Comparison of ENCODE assay signal across 8 mouse cellular contexts in genomic region chr14:103131991-103132390, GRCm38 (mm10). TPM values are rescaled to one million over a fixed set of nuclear protein-coding genes. Genes with fewer than 3 reads are reported as not detected.
A peak's percentile ranks its signal among the peaks of the same experiment; 100 is the strongest.
DNase-seq lines count a peak whose midpoint lies in the region; ATAC-seq and TF ChIP-seq lines count a peak whose summit lies in the region.

No protein-coding gene starts in this region.

- H3K4me2 ChIP-seq in hindbrain, embryonic 13.5 days, result no peak overlapping the region
- no peak overlapping the region for H3K4me2 ChIP-seq in CH12.LX (ENCODE audit: insufficient read depth, low read depth, poor library complexity, severe bottlenecking)
- H3K4me2 ChIP-seq in liver, postnatal 0 days (ENCODE audit: low read depth, low read length), result no peak overlapping the region

- H3K27ac ChIP-seq in hindbrain, embryonic 10.5 days, result no peak overlapping the region
- no peak overlapping the region for H3K27ac ChIP-seq in hindbrain, embryonic 13.5 days
- no peak overlapping the region for H3K27ac ChIP-seq in CH12.LX (ENCODE audit: insufficient read depth, low read depth)
- no peak overlapping the region for H3K27ac ChIP-seq in liver, postnatal 0 days (ENCODE audit: low read depth)

- H3K9me3 ChIP-seq in hindbrain, embryonic 10.5 days, result no peaks in the 10 kb centered on the region
- no peaks in the 10 kb centered on the region for H3K9me3 ChIP-seq in hindbrain, embryonic 13.5 days
- peaks cover 6% of the 10 kb centered on the region for H3K9me3 ChIP-seq in CH12.LX (replicated peaks; ENCODE audit: low read length)
- H3K9me3 ChIP-seq in liver, postnatal 0 days (ENCODE audit: low read length), result no peaks in the 10 kb centered on the region

- no peaks in the 10 kb centered on the region for H3K4me1 ChIP-seq in hindbrain, embryonic 10.5 days (replicated peaks)
- H3K4me1 ChIP-seq in hindbrain, embryonic 13.5 days (replicated peaks), result no peaks in the 10 kb centered on the region
- no peaks in the 10 kb centered on the region for H3K4me1 ChIP-seq in CH12.LX (ENCODE audit: control insufficient read depth in 1 of 2, insufficient read depth in 2 of 2)
- H3K4me1 ChIP-seq in liver, postnatal 0 days (ENCODE audit: insufficient read depth), result no peaks in the 10 kb centered on the region

- no peaks in the 10 kb centered on the region for H3K27me3 ChIP-seq in hindbrain, embryonic 10.5 days (ENCODE audit: insufficient read depth, poor library complexity, severe bottlenecking)
- no peaks in the 10 kb centered on the region for H3K27me3 ChIP-seq in hindbrain, embryonic 13.5 days
- H3K27me3 ChIP-seq in CH12.LX (replicated peaks), result no peaks in the 10 kb centered on the region
- H3K27me3 ChIP-seq in liver, postnatal 0 days (ENCODE audit: insufficient read depth, low read length), result no peaks in the 10 kb centered on the region

- no peak overlapping the region for H3K4me3 ChIP-seq in hindbrain, embryonic 10.5 days
- no peak overlapping the region for H3K4me3 ChIP-seq in hindbrain, embryonic 13.5 days
- H3K4me3 ChIP-seq in CH12.LX (replicated peaks in 1 of 3; ENCODE audit: low read depth in 2 of 3, low read length in 2 of 3, poor library complexity in 1 of 3), result no peak overlapping the region
- H3K4me3 ChIP-seq in liver, postnatal 0 days (ENCODE audit: low read depth, low read length), result no peak overlapping the region

- no peaks in the 10 kb centered on the region for H3K79me2 ChIP-seq in CH12.LX (replicated peaks; ENCODE audit: control insufficient read depth, extremely low read depth, insufficient read depth, poor library complexity, severe bottlenecking)

- ATAC-seq in hindbrain, embryonic 13.5 days (ENCODE audit: low FRiP score), result no peak
- peak; percentile 76 for ATAC-seq in liver, postnatal 0 days

- TF ChIP-seq POLR2A in CH12.LX (IDR thresholded peaks at IDR 0.05; ENCODE audit: low read depth, low read length), result no peak

- TF ChIP-seq CTCF in CH12.LX (conservative IDR thresholded peaks at IDR 0.05 in 1 of 2, IDR thresholded peaks at IDR 0.05 in 1 of 2; ENCODE audit: low read depth in 2 of 2, low read length in 2 of 2), result peak; percentile 40 to 53; a peak in 3 of 4 replicates
- peak; percentile 83 for TF ChIP-seq CTCF in liver, postnatal 0 days (IDR thresholded peaks at IDR 0.05; ENCODE audit: low read depth)

- TF ChIP-seq EP300 in CH12.LX (IDR thresholded peaks at IDR 0.05; ENCODE audit: low read length), result no peak
- no peak for TF ChIP-seq EP300 in liver, postnatal 0 days (IDR thresholded peaks at IDR 0.05; ENCODE audit: low read depth)

- H3K9ac ChIP-seq in hindbrain, embryonic 13.5 days, result no peak overlapping the region
- H3K9ac ChIP-seq in CH12.LX (ENCODE audit: insufficient read depth, low read depth), result no peak overlapping the region
- H3K9ac ChIP-seq in liver, postnatal 0 days (replicated peaks), result no peak overlapping the region

- in situ Hi-C loops in CH12.LX (cut with MboI; ENCODE audit: low pct_ligation_motif_present, low pct_unique_long_range_greater_than_20kb, low sequenced_read_pairs), result no loop called here

- dilution Hi-C loops in CH12.LX (cut with MboI; ENCODE audit: extremely low pct_ligation_motif_present, extremely low pct_unique_long_range_greater_than_20kb, low sequenced_read_pairs), result no loop called here

- WGBS in hindbrain, embryonic 10.5 days, result 89% methylated on average over 2 of the region's 2 CpGs
- WGBS in hindbrain, embryonic 13.5 days, result 76% methylated on average over 2 of the region's 2 CpGs
- WGBS in liver, postnatal 0 days (ENCODE audit: insufficient replicate concordance), result 87% methylated on average over 2 of the region's 2 CpGs

- H3K36me3 ChIP-seq in hindbrain, embryonic 10.5 days, result peaks cover 73% of the 10 kb centered on the region
- peaks cover 69% of the 10 kb centered on the region for H3K36me3 ChIP-seq in hindbrain, embryonic 13.5 days
- H3K36me3 ChIP-seq in CH12.LX (replicated peaks in 1 of 2; ENCODE audit: control insufficient read depth in 1 of 2, insufficient read depth in 1 of 2, low read length in 1 of 2), result peaks cover 43 to 81% of the 10 kb centered on the region in 2 experiments
- H3K36me3 ChIP-seq in liver, postnatal 0 days (replicated peaks; ENCODE audit: insufficient read depth, low read length), result peaks cover 46% of the 10 kb centered on the region

- DNase-seq in hindbrain, embryonic 10.5 days (ENCODE audit: low spot score), result peak; percentile 16
- DNase-seq in CH12.LX (ENCODE audit: extremely low read depth), result peak; percentile 41
- DNase-seq in adrenal gland, postnatal 36 days, result peak; percentile 12 to 34
- DNase-seq in gastrocnemius, postnatal 10 days, result peak; percentile 24
- peak; percentile 61 for DNase-seq in liver, postnatal 0 days
- DNase-seq in thymus, postnatal 0 days (ENCODE audit: low spot score), result peak; percentile 59
- no peak for DNase-seq in urinary bladder, adult 18-20 months (ENCODE audit: low spot score in 2 of 2)

- peak; percentile 31 for TF ChIP-seq RAD21 in CH12.LX (IDR thresholded peaks at IDR 0.05; ENCODE audit: low read depth, low read length)

TF ChIP-seq in CH12.LX, 34 proteins besides CTCF, POLR2A, EP300 and RAD21:
- TF ChIP-seq SMC3 (IDR thresholded peaks at IDR 0.05; ENCODE audit: low read depth, low read length), result peak; percentile 35; the same call in 1 of the 2 replicates
- TF ChIP-seq ZKSCAN1 (IDR thresholded peaks at IDR 0.05; ENCODE audit: borderline replicate concordance, low read depth, low read length), result no peak
- no peak for TF ChIP-seq PAX5 (IDR thresholded peaks at IDR 0.05; ENCODE audit: low read length)
- TF ChIP-seq RCOR1 (conservative IDR thresholded peaks at IDR 0.05; ENCODE audit: low read depth, low read length), result no peak
- TF ChIP-seq MYC (IDR thresholded peaks at IDR 0.05; ENCODE audit: low read depth, low read length), result no peak
- no peak for TF ChIP-seq CHD1 (IDR thresholded peaks at IDR 0.05; ENCODE audit: low read depth, low read length)
- no peak for TF ChIP-seq MAZ (IDR thresholded peaks at IDR 0.05; ENCODE audit: low read depth, low read length)
- TF ChIP-seq ETS1 (conservative IDR thresholded peaks at IDR 0.05; ENCODE audit: low read depth, low read length), result no peak

RNA-seq across cellular contexts. Expression of gene Fbxl3, which starts 32.6 kb away (rescaled TPM):
- 13.1 and 14.2 TPM in 2 replicates for polyA plus RNA-seq in hindbrain, embryonic 10.5 days (2016; fragmentation: Nextera tagmentation; extraction: Ambion mirVana)
- 22.4 and 23.8 TPM in 2 replicates for polyA plus RNA-seq in hindbrain, embryonic 13.5 days (2015; fragmentation: Nextera tagmentation; extraction: Ambion mirVana)
- total RNA-seq in CH12.LX (2012; rRNA removed), result 21.4 and 22.6 TPM in 2 replicates
- total RNA-seq in CH12.LX (2014; rRNA removed), result 37.5 and 39.5 TPM in 2 replicates
- 37.1 and 43.3 TPM in 2 replicates for polyA plus RNA-seq in CH12.LX (2012; ENCODE audit: insufficient read length, low read depth)
- 10 to 100 TPM; 73.4 to 75.6 TPM for total RNA-seq in adrenal gland, postnatal 36 days (2021)
- 10 to 100 TPM; 45.9 to 46.0 TPM for total RNA-seq in gastrocnemius, postnatal 10 days (2021)
- 10.2 and 10.7 TPM in 2 replicates for polyA plus RNA-seq in liver, postnatal 0 days (2015; fragmentation: Nextera tagmentation; extraction: Ambion mirVana)
- 25.0 and 29.3 TPM in 2 replicates for polyA plus RNA-seq in thymus, postnatal 0 days (2015; fragmentation: Nextera tagmentation; extraction: Ambion mirVana)

Comparison
In these comparisons a context has a peak if more than half of its experiments do, and no peak if none do; other contexts are left out.
1. DNase-seq: peak in hindbrain, embryonic 10.5 days (single experiment), CH12.LX (single experiment), adrenal gland, postnatal 36 days (2 of 2), gastrocnemius, postnatal 10 days (single experiment), liver, postnatal 0 days (single experiment) and thymus, postnatal 0 days (single experiment); none in urinary bladder, adult 18-20 months (0 of 2).